Mouse (Mus musculus) kidney, adult 2 months (tissue): ENCODE results near the gene Daxx. TPM values are rescaled to one million over a fixed set of nuclear protein-coding genes. Genes with fewer than 3 reads are reported as not detected.
"Not testable (repeated sequence)": the region's sequence is repeated elsewhere in the genome, so short reads cannot be mapped to it uniquely, and the experiment has no call there.

Experiments used
- DNase-seq: peaks from one replicate; pipeline ENCODE4 v3.0.0; 2021
- H3K27ac ChIP-seq: fragments of 200-500 bp; 2 replicates; pipeline ENCODE4 v1.5.1; 2012; ENCODE audit warnings: low read depth, low read length, control low read depth, inconsistent platforms; ENCODE audit not compliant: insufficient read depth
- H3K27me3 ChIP-seq: fragments of 200-500 bp; replicated peaks from 2 replicates; pipeline ENCODE4 v1.6.1; 2012; ENCODE audit warnings: mild to moderate bottlenecking, moderate library complexity, low read length, inconsistent platforms; ENCODE audit not compliant: control insufficient read depth, insufficient read depth
- H3K36me3 ChIP-seq: fragments of 200-500 bp; 2 replicates; pipeline ENCODE4 v1.6.1; 2012; ENCODE audit warnings: mild to moderate bottlenecking, moderate library complexity, low read length, inconsistent platforms; ENCODE audit not compliant: control insufficient read depth, insufficient read depth
- H3K4me1 ChIP-seq: fragments of 200-500 bp; 2 replicates; pipeline ENCODE4 v1.6.1; 2011; ENCODE audit warnings: low read length; ENCODE audit not compliant: control insufficient read depth, insufficient read depth
- H3K4me3 ChIP-seq: fragments of 200-500 bp; 2 replicates; pipeline ENCODE4 v1.5.1; 2011; ENCODE audit warnings: mild to moderate bottlenecking, low read depth, low read length, control low read depth; ENCODE audit not compliant: insufficient read depth
- CTCF ChIP-seq: fragments of 200-500 bp; conservative IDR thresholded peaks from 2 replicates; pipeline ENCODE4 v1.5.1; 2011; ENCODE audit warnings: low read depth, mild to moderate bottlenecking, control low read depth, low read length, moderate library complexity, mixed read lengths; ENCODE audit not compliant: insufficient read depth, insufficient read length
- POLR2A ChIP-seq: fragments of 200-500 bp; IDR thresholded peaks from one replicate; pipeline ENCODE4 v1.6.1; 2011; ENCODE audit warnings: low read depth, low read length, control low read depth
- WGBS: fragments of 180-500 bp; shearing (Covaris S2); methylation state at CpG from one replicate; pipeline ENCODE4 v1.1.7; 2018; 5-methylcytosine and 5-hydroxymethylcytosine counted together
- polyA plus RNA-seq: library from polyadenylated mRNA; depleted of rRNA; stranded (reverse); fragments of >200 nt; gene quantifications from 2 replicates; pipeline ENCODE4 v1.2.3, GENCODE M21; 2012

The Daxx gene
- polyA plus RNA-seq, 1 experiment = 35.0 TPM

GRCm38 (mm10) chr17:33900281-33900988 is 8.8 kb upstream of the Daxx start:
- WGBS = 68% methylated on average over 7 of the region's 7 CpGs
- DNase-seq = no peak
- TF ChIP-seq POLR2A (no peak), CTCF (no peak)
- no peaks in the 10 kb centered on the region for H3K36me3 ChIP-seq
- H3K4me3 ChIP-seq = no peak overlapping the region
- no peaks in the 10 kb centered on the region for H3K27me3 ChIP-seq
- no peak overlapping the region for H3K27ac ChIP-seq
- no peaks in the 10 kb centered on the region for H3K4me1 ChIP-seq

- H3K27ac ChIP-seq = no peak overlapping the region
- 86% methylated on average over 4 of the region's 4 CpGs for WGBS
- no peak overlapping the region for H3K4me3 ChIP-seq
- TF ChIP-seq POLR2A = no peak
- TF ChIP-seq CTCF = no peak
- no peaks in the 10 kb centered on the region for H3K27me3 ChIP-seq
- no peaks in the 10 kb centered on the region for H3K4me1 ChIP-seq
- no peaks in the 10 kb centered on the region for H3K36me3 ChIP-seq
- no peak for DNase-seq
Measured at GRCm38 (mm10) chr17:33900989-33901314, 8.3 kb upstream of the Daxx start.

GRCm38 (mm10) chr17:33901653-33902052 is 7.6 kb upstream of the Daxx start:
- 78% methylated on average over 4 of the region's 4 CpGs for WGBS
- Histone ChIP-seq H3K36me3 (no peaks in the 10 kb centered on the region), H3K4me3 (no peak overlapping the region), H3K27ac (no peak overlapping the region), H3K27me3 (no peaks in the 10 kb centered on the region), H3K4me1 (no peaks in the 10 kb centered on the region)
- TF ChIP-seq POLR2A (no peak), CTCF (no peak)
- DNase-seq = no peak

GRCm38 (mm10) chr17:33902079-33902478 is 7.1 kb upstream of the Daxx start:
- H3K4me3 ChIP-seq = no peak overlapping the region
- H3K36me3 ChIP-seq = no peaks in the 10 kb centered on the region
- no peaks in the 10 kb centered on the region for H3K27me3 ChIP-seq
- no peak overlapping the region for H3K27ac ChIP-seq
- no peak for DNase-seq
- WGBS = 43% methylated on average over 4 of the region's 4 CpGs
- no peaks in the 10 kb centered on the region for H3K4me1 ChIP-seq
- no peak for TF ChIP-seq CTCF
- TF ChIP-seq POLR2A = no peak

GRCm38 (mm10) chr17:33902491-33902890 is 6.7 kb upstream of the Daxx start:
- no peak for DNase-seq
- 74% methylated on average over 7 of the region's 7 CpGs for whole genome bisulfite sequencing

GRCm38 (mm10) chr17:33903911-33904651 is 5.1 kb upstream of the Daxx start:
- H3K4me1 ChIP-seq, H3K27ac ChIP-seq, H3K4me3 ChIP-seq, H3K27me3 ChIP-seq, H3K36me3 ChIP-seq, DNase-seq: not testable (repeated sequence)
- WGBS = 72% methylated on average over 6 of the region's 6 CpGs

More at GRCm38 (mm10) chr17:33902491-33902890, 6.7 kb upstream of the Daxx start:
- H3K27me3 ChIP-seq = no peaks in the 10 kb centered on the region
- H3K4me3 ChIP-seq = no peak overlapping the region
- no peaks in the 10 kb centered on the region for H3K36me3 ChIP-seq
- H3K4me1 ChIP-seq = no peaks in the 10 kb centered on the region
- H3K27ac ChIP-seq = no peak overlapping the region
- TF ChIP-seq CTCF (no peak), POLR2A (no peak)

GRCm38 (mm10) chr17:33904835-33905234 is 4.4 kb upstream of the Daxx start, which contains the start of gene Platr17:
Gene Platr17, plus strand, starts transcription at chr17:33905135.
- not testable (repeated sequence) for H3K36me3 ChIP-seq, H3K27ac ChIP-seq, H3K27me3 ChIP-seq, H3K4me1 ChIP-seq, H3K4me3 ChIP-seq, DNase-seq
- WGBS = 30% methylated on average over 4 of the region's 4 CpGs
